Mouse (Mus musculus) stomach, postnatal 0 days (tissue): ENCODE data around the gene Fam117b.

Experiments used
- CTCF ChIP-seq: IDR thresholded peaks from 2 replicates; pipeline ENCODE4 v1.5.1; 2016; ENCODE audit warnings: antibody characterized with exemption, low read depth, mild to moderate bottlenecking, moderate library complexity
- EP300 ChIP-seq: optimal IDR thresholded peaks from 2 replicates; pipeline ENCODE3; 2016; ENCODE audit warnings: antibody characterized with exemption

- TF ChIP-seq EP300 (no peak), CTCF (no peak)
Observed at GRCm38 (mm10) chr1:59923673-59924072, 10.9 kb downstream of the Fam117b start.
